Mouse (Mus musculus): ENCODE results near the gene Camta1. TPM values are rescaled to one million over a fixed set of nuclear protein-coding genes. Genes with fewer than 3 reads are reported as not detected.
A peak's percentile ranks its signal among the peaks of the same experiment; 100 is the strongest.

The Camta1 gene
- total RNA-seq, 1 experiment from 2014 or later, result 40.1 TPM

DNA sequence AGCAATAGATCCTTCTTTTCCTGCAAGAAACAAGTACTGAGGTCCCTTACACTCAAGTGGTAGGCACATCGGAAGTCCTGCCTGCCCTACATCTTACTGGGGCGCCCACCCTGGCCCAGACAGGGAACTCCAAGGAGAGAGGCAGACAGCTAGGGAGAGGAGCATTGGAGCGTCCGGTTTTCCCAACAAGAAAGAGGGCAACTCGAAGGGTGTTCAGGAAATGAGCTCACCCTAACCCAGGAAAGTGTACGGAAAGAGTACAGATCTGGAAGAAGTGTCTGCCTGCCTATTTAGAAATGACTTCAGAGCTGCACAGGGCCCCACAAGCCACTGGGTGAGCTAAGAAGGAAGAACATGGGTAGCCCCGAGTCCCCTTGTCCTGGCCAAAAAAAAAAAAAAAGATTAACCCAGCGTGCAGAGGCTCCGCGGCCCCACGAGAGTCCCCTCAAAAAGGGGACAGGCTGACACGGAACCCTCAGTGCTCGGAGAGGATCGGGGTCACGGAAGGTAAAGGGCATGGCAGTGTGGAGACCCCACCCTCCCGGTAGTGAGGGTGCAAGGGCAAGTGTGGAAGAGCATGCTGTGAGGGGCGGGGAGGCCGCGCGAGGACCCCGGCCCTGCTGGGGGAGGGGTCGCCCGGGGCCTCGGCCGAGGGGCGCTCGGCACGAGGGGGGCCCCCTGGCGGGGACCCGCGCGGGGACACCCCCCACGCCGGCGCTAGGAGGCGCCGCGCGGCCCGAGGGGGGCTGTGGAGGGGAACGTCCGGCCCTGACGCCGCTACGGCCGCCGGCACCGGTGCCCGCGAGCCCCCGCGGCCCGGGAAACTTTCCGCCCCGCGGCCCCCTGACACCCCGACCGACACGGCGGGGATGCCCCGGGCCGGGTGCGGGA lies 990 bp downstream of the Camta1 start:
- DNase-seq, result peak; percentile 59

GRCm38 (mm10) chr4:151859275-151859674 lies 2.4 kb downstream of the Camta1 start:
- DNase-seq, result no peak

GRCm38 (mm10) chr4:151853949-151854348 lies 7.7 kb downstream of the Camta1 start:
- DNase-seq, result no peak

DNA sequence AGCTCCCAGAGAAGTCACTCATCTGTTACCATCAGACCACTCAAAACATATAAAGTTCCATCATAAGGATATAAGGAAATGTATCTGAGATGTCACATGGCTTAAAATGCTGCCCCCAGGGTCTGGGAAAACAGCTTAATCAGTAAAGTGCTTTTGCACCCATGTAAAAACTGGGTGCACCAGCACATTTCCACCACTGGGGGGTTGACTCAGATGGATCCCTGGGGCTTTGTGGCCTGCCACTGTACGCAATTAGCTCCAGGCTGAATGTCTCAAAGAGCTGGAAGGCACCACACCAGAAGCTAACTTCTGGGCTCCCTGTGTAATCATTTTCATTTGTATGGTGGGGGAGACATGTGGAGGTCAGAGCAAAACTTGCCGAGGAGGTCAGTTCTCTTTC lies 10.5 kb downstream of the Camta1 start:
- DNase-seq, result peak; percentile 73

DNA sequence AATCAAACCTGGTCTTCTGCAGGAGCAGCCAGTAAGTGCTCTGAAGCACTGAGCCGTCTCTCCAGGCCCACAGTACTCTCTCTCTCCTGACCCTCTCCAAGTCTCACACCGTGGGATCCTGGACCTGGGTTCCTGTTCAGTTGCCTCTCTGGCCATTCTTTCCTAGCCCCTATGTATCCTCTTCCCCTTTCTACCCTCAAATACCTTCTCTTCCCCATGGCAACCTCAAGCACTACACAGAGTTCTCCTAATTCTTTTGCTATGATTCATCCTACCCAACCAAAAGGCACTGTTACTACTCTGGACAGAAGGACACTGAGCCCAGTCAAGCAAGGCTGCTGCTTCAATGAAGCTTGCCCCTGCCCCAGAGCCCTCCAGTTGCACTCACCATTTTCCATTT lies 19.1 kb downstream of the Camta1 start:
- DNase-seq, result no peak

DNA sequence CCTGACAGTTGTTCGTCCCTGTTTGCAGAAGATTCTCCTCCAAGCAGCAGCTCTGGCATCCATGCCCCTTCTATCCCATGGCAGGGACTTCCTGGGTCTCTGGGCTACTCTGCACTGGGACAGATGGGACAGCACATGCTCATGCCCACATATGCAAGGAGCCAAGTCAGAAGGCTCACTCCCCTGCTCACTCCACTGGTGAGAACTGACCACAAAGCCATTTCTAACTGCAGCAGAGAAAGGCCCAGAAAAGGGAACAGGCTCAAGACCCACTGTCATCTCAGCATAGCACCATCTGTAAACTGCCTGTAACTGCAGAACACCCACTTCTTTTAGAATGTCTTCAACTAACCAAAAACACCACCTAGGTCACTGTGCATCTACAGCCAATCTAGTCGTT lies 23.2 kb downstream of the Camta1 start:
- no peak for DNase-seq

DNA sequence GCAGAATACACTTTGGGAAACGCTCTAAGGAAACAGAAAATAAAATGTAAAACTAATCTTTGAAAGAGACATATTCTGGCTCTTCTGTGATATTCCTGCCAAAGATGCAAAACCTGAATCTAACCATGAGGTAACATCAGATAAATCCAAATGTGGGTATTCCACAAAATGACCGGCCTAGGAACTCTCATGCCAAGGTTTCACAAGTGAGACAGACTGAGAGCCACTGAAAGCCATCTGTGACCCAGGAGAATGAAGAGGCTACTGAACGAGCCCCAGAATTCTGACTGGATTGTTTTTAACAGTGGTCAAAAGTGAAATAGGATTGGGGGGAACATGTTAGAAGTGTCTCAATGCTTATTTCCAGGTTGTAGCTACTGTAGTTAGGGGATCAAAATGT lies 25.8 kb downstream of the Camta1 start:
- no peak for DNase-seq

- DNase-seq, result no peak
Observed at GRCm38 (mm10) chr4:151834536-151834935, 27.1 kb downstream of the Camta1 start.

GRCm38 (mm10) chr4:151833940-151834449 lies 27.7 kb downstream of the Camta1 start:
- DNase-seq, result no peak

GRCm38 (mm10) chr4:151827840-151828239 lies 33.8 kb downstream of the Camta1 start:
- no peak for DNase-seq

- DNase-seq, result no peak
Observed at GRCm38 (mm10) chr4:151827356-151827755, 34.3 kb downstream of the Camta1 start.

- no peak for DNase-seq
Observed at GRCm38 (mm10) chr4:151823963-151824362, 37.7 kb downstream of the Camta1 start.

DNA sequence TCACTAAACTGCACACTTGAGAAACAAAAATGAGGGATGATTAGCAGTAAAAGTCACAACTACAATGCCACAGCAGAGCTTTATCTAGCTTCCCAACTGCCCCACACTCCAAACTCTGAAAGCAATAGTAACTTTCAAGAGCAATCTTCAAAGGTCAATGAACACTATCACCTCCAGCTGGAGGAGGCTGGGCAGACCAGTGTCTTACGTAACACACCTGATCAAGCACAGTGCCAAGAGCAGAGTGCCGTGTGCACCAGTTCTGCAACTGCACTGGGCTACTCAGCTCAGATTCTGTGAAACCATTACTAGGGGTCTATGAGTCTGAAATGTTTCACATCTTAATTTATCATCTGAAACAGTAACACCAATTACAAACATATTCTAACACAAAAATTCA lies 38.7 kb downstream of the Camta1 start:
- peak; percentile 20 for DNase-seq

GRCm38 (mm10) chr4:151817981-151818766 lies 43.5 kb downstream of the Camta1 start:
- no peak for DNase-seq

DNA sequence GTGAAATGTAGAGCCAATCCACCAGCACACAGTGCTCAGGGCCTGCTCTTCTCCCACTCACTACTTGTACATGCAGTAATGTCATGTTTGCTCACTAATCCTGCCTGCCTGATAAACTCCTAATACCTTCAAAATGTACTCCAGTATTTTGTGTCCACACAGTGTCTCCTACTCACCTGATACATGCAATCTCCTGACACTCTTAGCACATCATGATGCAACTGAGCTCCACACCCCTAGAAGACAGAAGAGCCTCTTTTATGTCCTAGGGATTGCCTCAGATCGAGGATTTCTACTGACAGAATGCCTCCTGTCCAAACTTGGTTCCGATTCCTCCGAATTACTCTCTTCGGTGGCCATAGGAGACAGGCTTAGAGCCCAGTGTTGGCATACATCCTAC lies 48.0 kb downstream of the Camta1 start:
- DNase-seq, result no peak

DNA sequence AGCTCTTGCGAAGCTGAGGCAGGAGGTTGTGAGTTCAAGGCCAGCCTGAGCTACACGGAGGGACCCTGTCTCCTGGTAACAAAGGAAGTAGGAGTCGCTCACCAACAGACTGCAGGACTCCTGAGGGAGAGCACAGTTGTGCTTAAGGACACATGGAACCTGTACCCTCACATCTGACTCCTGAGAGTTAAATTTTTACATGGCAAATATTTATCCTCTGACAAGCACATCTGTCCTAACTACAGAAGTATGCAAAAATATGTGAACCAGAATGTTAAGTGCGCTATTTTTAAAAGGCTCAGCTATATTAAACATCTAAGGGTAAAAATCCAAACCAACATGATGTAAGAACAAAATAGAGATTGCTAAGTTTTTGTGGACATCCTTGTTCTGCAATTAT lies 56.0 kb downstream of the Camta1 start:
- no peak for DNase-seq

- DNase-seq, result no peak
Observed at GRCm38 (mm10) chr4:151805046-151805445, 56.6 kb downstream of the Camta1 start.

DNA sequence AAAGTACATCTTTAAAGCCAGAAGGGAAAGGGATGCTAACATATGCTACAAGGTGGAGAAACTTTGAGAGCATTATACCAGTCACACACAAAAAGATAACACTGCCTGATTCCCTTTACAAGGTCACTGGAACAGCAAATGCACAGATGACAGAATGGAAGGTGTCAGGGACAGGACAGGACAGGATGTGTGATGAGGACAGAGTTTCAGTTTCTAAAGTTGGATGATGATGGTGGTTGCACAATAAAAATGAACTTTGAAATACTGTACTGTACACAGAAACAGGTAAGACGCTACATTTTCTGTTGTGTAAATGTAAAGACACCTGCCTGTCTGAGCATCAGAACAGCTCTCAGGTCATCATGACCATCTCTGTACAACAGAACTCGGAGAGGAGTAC lies 57.5 kb downstream of the Camta1 start:
- DNase-seq, result no peak

DNA sequence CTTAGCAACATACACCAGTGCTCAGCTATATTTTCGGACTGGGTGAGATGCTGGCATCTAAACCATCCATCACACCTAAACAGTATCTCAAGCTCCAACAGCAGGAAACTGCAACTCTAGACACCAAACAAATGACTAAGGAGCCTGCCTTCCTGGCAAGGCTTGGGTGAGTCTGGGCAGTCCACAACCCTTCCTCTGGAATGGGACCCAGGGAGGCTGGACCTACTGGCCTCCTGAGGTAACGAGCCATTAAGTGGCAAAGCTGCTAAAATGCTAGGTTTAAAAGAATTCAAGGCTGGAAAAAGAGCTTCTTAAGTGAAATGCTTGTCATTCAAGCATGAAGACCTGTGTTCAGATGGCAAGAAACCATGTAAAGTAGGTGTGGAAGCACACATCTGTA lies 63.0 kb downstream of the Camta1 start:
- no peak for DNase-seq

DNA sequence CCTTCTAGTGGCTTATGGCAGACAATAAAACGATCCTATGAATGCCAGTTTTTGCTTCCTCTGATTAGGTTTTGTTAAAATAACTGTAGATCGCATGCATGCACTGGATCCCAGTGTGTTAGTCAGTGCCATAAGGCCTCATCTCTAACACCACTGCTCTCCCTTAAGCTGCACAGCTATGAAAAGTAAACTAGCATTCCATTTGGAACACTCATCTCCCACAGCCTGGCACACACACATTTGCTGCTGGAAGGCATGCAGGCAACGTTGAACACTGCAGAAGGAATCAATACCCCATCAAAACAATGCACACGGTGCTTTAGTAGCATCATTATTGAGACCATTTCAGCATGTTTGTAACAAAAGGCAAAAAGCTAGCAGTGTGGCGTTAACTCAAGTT lies 68.0 kb downstream of the Camta1 start:
- DNase-seq, result no peak

DNA sequence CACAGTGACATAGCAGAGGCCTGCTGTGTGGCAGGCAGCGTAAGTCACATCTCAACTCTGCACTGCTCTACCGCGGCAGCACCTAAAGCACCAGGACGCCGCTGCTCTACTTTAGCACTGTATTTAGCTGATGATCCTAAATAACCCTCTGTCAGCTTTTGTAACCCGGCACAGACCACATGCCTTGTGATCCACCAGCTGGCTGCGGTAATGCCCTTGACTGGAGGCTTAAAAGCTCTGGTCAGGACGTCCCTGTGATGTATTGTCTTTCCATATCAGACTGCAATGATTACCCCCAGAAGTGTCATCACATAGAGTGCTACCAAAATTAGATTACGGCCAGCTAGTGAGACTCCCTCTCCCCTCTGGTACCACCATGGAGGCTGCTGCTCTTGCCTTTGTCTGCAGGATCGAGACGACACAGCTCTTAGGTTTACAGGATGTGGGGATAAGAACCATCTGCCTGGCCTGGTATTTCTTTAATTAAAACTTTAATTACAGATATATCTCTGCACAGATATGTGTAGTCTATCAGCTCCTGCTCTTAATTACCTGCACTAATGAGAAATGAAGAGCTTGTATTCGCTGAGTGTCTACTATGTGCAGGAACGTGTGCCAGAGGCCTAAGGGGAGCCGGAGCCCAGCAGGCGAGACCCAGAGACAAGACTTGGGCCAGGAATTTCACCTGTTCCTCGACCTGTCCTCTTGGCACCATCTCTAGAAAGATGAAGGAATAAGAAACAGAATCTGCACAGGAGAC lies 74.5 kb downstream of the Camta1 start:
- DNase-seq, result no peak

DNA sequence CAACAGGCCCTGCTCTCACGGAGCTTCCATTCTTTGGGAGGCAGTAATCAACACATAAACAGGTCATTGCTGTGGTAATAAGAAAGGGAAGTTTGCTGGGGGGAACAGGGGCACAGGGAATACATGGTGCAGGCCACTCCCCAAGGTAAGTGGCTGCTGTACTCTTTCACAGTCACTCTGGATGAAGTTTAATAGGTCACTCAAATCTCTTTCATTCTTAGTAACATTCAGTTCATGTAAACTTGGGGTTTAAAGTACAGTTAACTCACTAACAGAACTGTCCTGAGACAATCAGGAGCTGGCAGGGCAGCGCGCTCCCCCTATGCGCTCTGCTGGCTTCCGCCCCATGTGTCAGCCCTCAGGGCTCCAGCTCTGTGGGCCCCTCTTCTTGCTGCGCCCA lies 81.2 kb downstream of the Camta1 start:
- no peak for DNase-seq

All from adrenal gland, postnatal 14 days (tissue).